Mouse (Mus musculus) urinary bladder, postnatal 10 days (tissue): ENCODE measurements around the gene Tceal8.

ENCODE experiments used
- DNase-seq: peaks from one replicate; pipeline ENCODE4 v3.0.0; 2022; ENCODE audit warnings: low spot score

The Tceal8 gene

GRCm38 (mm10) chrX:136127744-136128064 lies 44.4 kb downstream of the Tceal8 start:
- DNase-seq, result no peak

GRCm38 (mm10) chrX:136127038-136127743 lies 45.0 kb downstream of the Tceal8 start:
- DNase-seq, result no peak
